Mouse (Mus musculus): ENCODE data around the gene Srebf2. TPM values are rescaled to one million over a fixed set of nuclear protein-coding genes. Genes with fewer than 3 reads are reported as not detected.

The Srebf2 gene
- polyA plus RNA-seq, 1 experiment = 63.9 TPM

GRCm38 (mm10) chr15:82164496-82164895 is 17.5 kb downstream of the Srebf2 start:
- TF ChIP-seq CTCF (IDR thresholded peaks at IDR 0.05; ENCODE audit: low read depth, low read length) (no peak), POLR2A (IDR thresholded peaks at IDR 0.05; ENCODE audit: borderline replicate concordance, low read depth, low read length) (no peak)
- no peak overlapping the region for H3K27ac ChIP-seq (ENCODE audit: insufficient read depth, low read depth, low read length)
- peaks cover 40% of the 10 kb centered on the region for H3K4me1 ChIP-seq (ENCODE audit: control insufficient read depth, insufficient read depth, low read length)
- H3K4me3 ChIP-seq (ENCODE audit: insufficient read depth, low read length) = no peak overlapping the region

GRCm38 (mm10) chr15:82165332-82166239 is 18.6 kb downstream of the Srebf2 start:
- peak; percentile 73 for TF ChIP-seq CTCF (IDR thresholded peaks at IDR 0.05; ENCODE audit: low read depth, low read length)
- no peak for TF ChIP-seq POLR2A (IDR thresholded peaks at IDR 0.05; ENCODE audit: borderline replicate concordance, low read depth, low read length)
- no peak overlapping the region for H3K4me3 ChIP-seq (ENCODE audit: insufficient read depth, low read length)
- H3K4me1 ChIP-seq (ENCODE audit: control insufficient read depth, insufficient read depth, low read length) = peaks cover 31% of the 10 kb centered on the region
- no peak overlapping the region for H3K27ac ChIP-seq (ENCODE audit: insufficient read depth, low read depth, low read length)

GRCm38 (mm10) chr15:82166240-82167100 is 19.5 kb downstream of the Srebf2 start:
- Histone ChIP-seq H3K4me1 (ENCODE audit: control insufficient read depth, insufficient read depth, low read length) (peaks cover 25% of the 10 kb centered on the region), H3K27ac (ENCODE audit: insufficient read depth, low read depth, low read length) (no peak overlapping the region), H3K4me3 (ENCODE audit: insufficient read depth, low read length) (no peak overlapping the region)
- TF ChIP-seq POLR2A (IDR thresholded peaks at IDR 0.05; ENCODE audit: borderline replicate concordance, low read depth, low read length) (no peak), CTCF (IDR thresholded peaks at IDR 0.05; ENCODE audit: low read depth, low read length) (no peak)

GRCm38 (mm10) chr15:82167201-82168168 is 20.5 kb downstream of the Srebf2 start:
- Histone ChIP-seq H3K4me1 (ENCODE audit: control insufficient read depth, insufficient read depth, low read length) (peaks cover 23% of the 10 kb centered on the region), H3K27ac (ENCODE audit: insufficient read depth, low read depth, low read length) (no peak overlapping the region), H3K4me3 (ENCODE audit: insufficient read depth, low read length) (no peak overlapping the region)
- TF ChIP-seq CTCF (IDR thresholded peaks at IDR 0.05; ENCODE audit: low read depth, low read length) (no peak), POLR2A (IDR thresholded peaks at IDR 0.05; ENCODE audit: borderline replicate concordance, low read depth, low read length) (no peak)

GRCm38 (mm10) chr15:82169671-82170070 is 22.7 kb downstream of the Srebf2 start:
- Histone ChIP-seq H3K4me3 (ENCODE audit: insufficient read depth, low read length) (no peak overlapping the region), H3K4me1 (ENCODE audit: control insufficient read depth, insufficient read depth, low read length) (peaks cover 4% of the 10 kb centered on the region; the same call in 1 of the 2 replicates), H3K27ac (ENCODE audit: insufficient read depth, low read depth, low read length) (no peak overlapping the region)
- TF ChIP-seq POLR2A (IDR thresholded peaks at IDR 0.05; ENCODE audit: borderline replicate concordance, low read depth, low read length) = no peak
- TF ChIP-seq CTCF (IDR thresholded peaks at IDR 0.05; ENCODE audit: low read depth, low read length) = no peak

- no peak overlapping the region for H3K4me3 ChIP-seq (ENCODE audit: insufficient read depth, low read length)
- H3K4me1 ChIP-seq (ENCODE audit: control insufficient read depth, insufficient read depth, low read length) = no peaks in the 10 kb centered on the region
- H3K27ac ChIP-seq (ENCODE audit: insufficient read depth, low read depth, low read length) = no peak overlapping the region
- TF ChIP-seq POLR2A (IDR thresholded peaks at IDR 0.05; ENCODE audit: borderline replicate concordance, low read depth, low read length) (no peak), CTCF (IDR thresholded peaks at IDR 0.05; ENCODE audit: low read depth, low read length) (no peak)
Measured at GRCm38 (mm10) chr15:82170437-82171377, 23.7 kb downstream of the Srebf2 start.

- no peak overlapping the region for H3K27ac ChIP-seq (ENCODE audit: insufficient read depth, low read depth, low read length)
- TF ChIP-seq CTCF (IDR thresholded peaks at IDR 0.05; ENCODE audit: low read depth, low read length) (no peak), POLR2A (IDR thresholded peaks at IDR 0.05; ENCODE audit: borderline replicate concordance, low read depth, low read length) (no peak)
- H3K4me3 ChIP-seq (ENCODE audit: insufficient read depth, low read length) = no peak overlapping the region
- no peaks in the 10 kb centered on the region for H3K4me1 ChIP-seq (ENCODE audit: control insufficient read depth, insufficient read depth, low read length)
Measured at GRCm38 (mm10) chr15:82172648-82173047, 25.7 kb downstream of the Srebf2 start.

GRCm38 (mm10) chr15:82175091-82175490 is 28.1 kb downstream of the Srebf2 start:
- no peak overlapping the region for H3K4me3 ChIP-seq (ENCODE audit: insufficient read depth, low read length)
- no peak overlapping the region for H3K27ac ChIP-seq (ENCODE audit: insufficient read depth, low read depth, low read length)
- TF ChIP-seq POLR2A (IDR thresholded peaks at IDR 0.05; ENCODE audit: borderline replicate concordance, low read depth, low read length) (no peak), CTCF (IDR thresholded peaks at IDR 0.05; ENCODE audit: low read depth, low read length) (no peak)
- no peaks in the 10 kb centered on the region for H3K4me1 ChIP-seq (ENCODE audit: control insufficient read depth, insufficient read depth, low read length)

Data from bone marrow macrophage, adult 2 months (primary cell).